Mouse (Mus musculus): ENCODE measurements at regions not wholly inside any gene's neighbourhood (a gene's known extent, or its start where the extent isn't known, plus 50 kb on each side); places are given as distances from the start of the nearest gene placed in this dataset.

- DNase-seq (ENCODE audit: extremely low read depth, insufficient read length, low spot score), result no peak
Observed at GRCm38 (mm10) chr9:122695724-122696123, 51.4 kb upstream of the Topaz1 start.

Data from 3134 (cell line).